ENCODE assay signal across 8 mouse cellular contexts in genomic region chr2:167690962-167691311, GRCm38 (mm10). TPM values are rescaled to one million over a fixed set of nuclear protein-coding genes. Genes with fewer than 3 reads are reported as not detected.
A peak's percentile ranks its signal among the peaks of the same experiment; 100 is the strongest.
DNase-seq lines count a peak whose midpoint lies in the region; ATAC-seq and TF ChIP-seq lines count a peak whose summit lies in the region.

No protein-coding gene starts in this region.

- no peak for TF ChIP-seq CTCF in kidney, adult 2 months (conservative IDR thresholded peaks at IDR 0.05; ENCODE audit: insufficient read depth, insufficient read length, low read depth, low read length)
- TF ChIP-seq CTCF in heart, adult 2 months (IDR thresholded peaks at IDR 0.05) = no peak

- H3K79me2 ChIP-seq in heart, adult 2 months (replicated peaks; ENCODE audit: control insufficient read depth, insufficient read depth, low read length) = no peaks in the 10 kb centered on the region

- H3K9me3 ChIP-seq in limb, embryonic 14.5 days (ENCODE audit: control insufficient read depth, low read length) = no peaks in the 10 kb centered on the region
- no peaks in the 10 kb centered on the region for H3K9me3 ChIP-seq in stomach, embryonic 16.5 days (replicated peaks; ENCODE audit: control insufficient read depth, low read length)
- no peaks in the 10 kb centered on the region for H3K9me3 ChIP-seq in midbrain, embryonic 16.5 days (replicated peaks; ENCODE audit: control insufficient read depth, low read length, poor library complexity, severe bottlenecking)

- H3K27me3 ChIP-seq in kidney, adult 2 months (replicated peaks; ENCODE audit: control insufficient read depth, insufficient read depth, low read length) = no peaks in the 10 kb centered on the region
- no peaks in the 10 kb centered on the region for H3K27me3 ChIP-seq in heart, adult 2 months (ENCODE audit: control insufficient read depth, insufficient read depth, low read length)
- H3K27me3 ChIP-seq in limb, embryonic 14.5 days (ENCODE audit: control insufficient read depth, insufficient read depth, low read length) = peaks cover 23% of the 10 kb centered on the region
- no peaks in the 10 kb centered on the region for H3K27me3 ChIP-seq in stomach, embryonic 16.5 days (ENCODE audit: control insufficient read depth, insufficient read depth, low read length)
- peaks cover 41% of the 10 kb centered on the region for H3K27me3 ChIP-seq in midbrain, embryonic 16.5 days (ENCODE audit: control insufficient read depth, insufficient read depth, low read depth, low read length)

- no peaks in the 10 kb centered on the region for H3K36me3 ChIP-seq in kidney, adult 2 months (ENCODE audit: control insufficient read depth, insufficient read depth, low read length)
- H3K36me3 ChIP-seq in heart, adult 2 months (ENCODE audit: control insufficient read depth, insufficient read depth, low read length) = no peaks in the 10 kb centered on the region
- H3K36me3 ChIP-seq in limb, embryonic 14.5 days (ENCODE audit: control insufficient read depth, insufficient read depth, low read length) = no peaks in the 10 kb centered on the region
- no peaks in the 10 kb centered on the region for H3K36me3 ChIP-seq in stomach, embryonic 16.5 days (ENCODE audit: control insufficient read depth, insufficient read depth, low read length)
- H3K36me3 ChIP-seq in midbrain, embryonic 16.5 days (ENCODE audit: control insufficient read depth, insufficient read depth, low read length) = no peaks in the 10 kb centered on the region

- H3K4me2 ChIP-seq in limb, embryonic 14.5 days (replicated peaks; ENCODE audit: low read depth, low read length, severe bottlenecking) = peak overlapping the region; percentile 33; the same call in 1 of the 2 replicates
- peak overlapping the region; percentile 90 for H3K4me2 ChIP-seq in stomach, embryonic 16.5 days (ENCODE audit: low read depth, low read length)
- no peak overlapping the region; the same call in 1 of the 2 replicates for H3K4me2 ChIP-seq in midbrain, embryonic 16.5 days (ENCODE audit: low read length)

- no peak for ATAC-seq in limb, embryonic 14.5 days (ENCODE audit: low FRiP score, low read depth)
- ATAC-seq in stomach, embryonic 16.5 days (ENCODE audit: insufficient read depth, low FRiP score) = no peak
- ATAC-seq in midbrain, embryonic 16.5 days = no peak

- peak; percentile 76; the same call in 1 of the 2 replicates for TF ChIP-seq EP300 in heart, adult 2 months (IDR thresholded peaks at IDR 0.05; ENCODE audit: insufficient read depth, low read depth, low read length)

- intact Hi-C loops in heart, adult 2 months (cut with DNase I) = loop anchor here (2.0 to 5.0 kb wide), 2 partner anchors 86 to 156 kb away; no protein-coding TSS in a partner anchor

- TF ChIP-seq POLR2A in kidney, adult 2 months (IDR thresholded peaks at IDR 0.05; ENCODE audit: low read depth, low read length) = no peak
- TF ChIP-seq POLR2A in heart, adult 2 months (IDR thresholded peaks at IDR 0.05; ENCODE audit: insufficient read depth, low read depth, low read length) = peak; percentile 71
- TF ChIP-seq POLR2A in limb, embryonic 14.5 days (IDR thresholded peaks at IDR 0.05; ENCODE audit: borderline replicate concordance, extremely low read depth, insufficient read depth, insufficient read length) = no peak

- peak overlapping the region; percentile 19 for H3K27ac ChIP-seq in kidney, adult 2 months (ENCODE audit: insufficient read depth, low read depth, low read length)
- peak overlapping the region; percentile 91 for H3K27ac ChIP-seq in heart, adult 2 months
- H3K27ac ChIP-seq in limb, embryonic 14.5 days (replicated peaks; ENCODE audit: low read depth, low read length) = no peak overlapping the region
- H3K27ac ChIP-seq in stomach, embryonic 16.5 days (ENCODE audit: low read length) = peak overlapping the region; percentile 38; the same call in 1 of the 2 replicates
- no peak overlapping the region for H3K27ac ChIP-seq in midbrain, embryonic 16.5 days (ENCODE audit: low read length)

- H3K4me3 ChIP-seq in kidney, adult 2 months (ENCODE audit: insufficient read depth, low read depth, low read length) = peak overlapping the region; percentile 53
- peak overlapping the region; percentile 79 for H3K4me3 ChIP-seq in heart, adult 2 months
- no peak overlapping the region for H3K4me3 ChIP-seq in limb, embryonic 14.5 days (replicated peaks; ENCODE audit: low read length)
- peak overlapping the region; percentile 80 for H3K4me3 ChIP-seq in stomach, embryonic 16.5 days (replicated peaks; ENCODE audit: low read length)
- no peak overlapping the region for H3K4me3 ChIP-seq in midbrain, embryonic 16.5 days (ENCODE audit: low read depth, low read length)

- 48% methylated on average over 12 of the region's 12 CpGs for WGBS in kidney, adult 2 months
- WGBS in heart, adult 2 months = 41% methylated on average over 12 of the region's 12 CpGs
- WGBS in limb, embryonic 14.5 days = 78% methylated on average over 12 of the region's 12 CpGs
- WGBS in stomach, embryonic 16.5 days = 69% methylated on average over 12 of the region's 12 CpGs
- WGBS in midbrain, embryonic 16.5 days = 87% methylated on average over 12 of the region's 12 CpGs

- H3K4me1 ChIP-seq in kidney, adult 2 months (ENCODE audit: control insufficient read depth, insufficient read depth, low read length) = peaks cover 9% of the 10 kb centered on the region; the same call in 1 of the 2 replicates
- H3K4me1 ChIP-seq in heart, adult 2 months (ENCODE audit: control insufficient read depth, insufficient read depth, low read length) = peaks cover 9% of the 10 kb centered on the region
- peaks cover 7% of the 10 kb centered on the region; the same call in 1 of the 2 replicates for H3K4me1 ChIP-seq in limb, embryonic 14.5 days (ENCODE audit: control insufficient read depth, insufficient read depth, low read length)
- H3K4me1 ChIP-seq in stomach, embryonic 16.5 days (ENCODE audit: control insufficient read depth, insufficient read depth, low read length) = peaks cover 22% of the 10 kb centered on the region
- H3K4me1 ChIP-seq in midbrain, embryonic 16.5 days (ENCODE audit: control insufficient read depth, insufficient read depth, low read length) = peaks cover 11% of the 10 kb centered on the region

- DNase-seq in kidney, adult 2 months = peak; percentile 78
- DNase-seq in kidney, adult 11 months = no peak
- peak; percentile 64 for DNase-seq in NIH3T3 (ENCODE audit: low read depth)
- DNase-seq in heart, adult 2 months = peak in 1 of 2 experiments; percentile 81
- DNase-seq in limb, embryonic 14.5 days (ENCODE audit: low spot score) = no peak
- no peak for DNase-seq in frontal cortex, postnatal 14 days (ENCODE audit: low spot score in 2 of 2)

- H3K9ac ChIP-seq in heart, adult 2 months (ENCODE audit: low read depth, low read length) = peak overlapping the region; percentile 84
- no peak overlapping the region for H3K9ac ChIP-seq in limb, embryonic 14.5 days (ENCODE audit: low read depth, low read length, severe bottlenecking)
- H3K9ac ChIP-seq in stomach, embryonic 16.5 days (ENCODE audit: low read length) = peak overlapping the region; percentile 75
- H3K9ac ChIP-seq in midbrain, embryonic 16.5 days (ENCODE audit: low read depth, low read length) = no peak overlapping the region

RNA-seq across cellular contexts. Expression of gene Tmem189, which starts 1.3 kb away (rescaled TPM):
- polyA plus RNA-seq in kidney, adult 2 months (2012; rRNA removed) = 288 and 414 TPM in 2 replicates
- 10 to 100 TPM; 23.0 to 26.4 TPM for total RNA-seq in heart, adult 2 months (2021)
- 53.2 and 58.4 TPM in 2 replicates for polyA plus RNA-seq in heart, adult 2 months (2012; rRNA removed)
- polyA plus RNA-seq in limb, embryonic 14.5 days (2012; rRNA removed) = 58.9 and 76.0 TPM in 2 replicates
- polyA plus RNA-seq in limb, embryonic 14.5 days (2014; fragmentation: Nextera tagmentation; extraction: Ambion mirVana) = 37.2 and 39.3 TPM in 2 replicates
- polyA plus RNA-seq in stomach, embryonic 16.5 days (2015; fragmentation: Nextera tagmentation; extraction: Ambion mirVana) = 35.7 and 36.8 TPM in 2 replicates
- 29.7 and 30.3 TPM in 2 replicates for polyA plus RNA-seq in midbrain, embryonic 16.5 days (2015; fragmentation: Nextera tagmentation; extraction: Ambion mirVana)

RNA-seq across cellular contexts. Expression of gene Cebpb, which starts 2.2 kb away (rescaled TPM):
- 45.3 and 70.3 TPM in 2 replicates for polyA plus RNA-seq in kidney, adult 2 months (2012; rRNA removed)
- total RNA-seq in heart, adult 2 months (2021) = 100 to 1,000 TPM in 1 of 2 experiments, 10 to 100 TPM in 1; 88.1 to 133 TPM
- 30.3 and 77.8 TPM in 2 replicates for polyA plus RNA-seq in heart, adult 2 months (2012; rRNA removed)
- 29.7 and 36.0 TPM in 2 replicates for polyA plus RNA-seq in limb, embryonic 14.5 days (2012; rRNA removed)
- polyA plus RNA-seq in limb, embryonic 14.5 days (2014; fragmentation: Nextera tagmentation; extraction: Ambion mirVana) = 20.6 and 27.4 TPM in 2 replicates
- polyA plus RNA-seq in stomach, embryonic 16.5 days (2015; fragmentation: Nextera tagmentation; extraction: Ambion mirVana) = 0.69 and 0.92 TPM in 2 replicates
- 0.37 and 0.60 TPM in 2 replicates for polyA plus RNA-seq in midbrain, embryonic 16.5 days (2015; fragmentation: Nextera tagmentation; extraction: Ambion mirVana)

RNA-seq across cellular contexts. Expression of gene Gm20431, which starts 29.6 kb away (rescaled TPM):
- polyA plus RNA-seq in kidney, adult 2 months (2012; rRNA removed) = 30.7 and 31.8 TPM in 2 replicates
- total RNA-seq in heart, adult 2 months (2021) = 10 to 100 TPM; 15.6 to 21.0 TPM
- 9.7 and 16.5 TPM in 2 replicates for polyA plus RNA-seq in heart, adult 2 months (2012; rRNA removed)
- 6.1 and 11.0 TPM in 2 replicates for polyA plus RNA-seq in limb, embryonic 14.5 days (2012; rRNA removed)
- 7.5 and 16.3 TPM in 2 replicates for polyA plus RNA-seq in limb, embryonic 14.5 days (2014; fragmentation: Nextera tagmentation; extraction: Ambion mirVana)
- 9.2 TPM in 1 of 2 replicates, not detected in the other for polyA plus RNA-seq in stomach, embryonic 16.5 days (2015; fragmentation: Nextera tagmentation; extraction: Ambion mirVana)
- 7.7 and 9.2 TPM in 2 replicates for polyA plus RNA-seq in midbrain, embryonic 16.5 days (2015; fragmentation: Nextera tagmentation; extraction: Ambion mirVana)

RNA-seq across cellular contexts. Expression of gene Ube2v1, which starts 59.0 kb away (rescaled TPM):
- polyA plus RNA-seq in kidney, adult 2 months (2012; rRNA removed) = 108 and 114 TPM in 2 replicates
- total RNA-seq in heart, adult 2 months (2021) = 100 to 1,000 TPM; 118 to 121 TPM
- polyA plus RNA-seq in heart, adult 2 months (2012; rRNA removed) = 98.1 and 101 TPM in 2 replicates
- polyA plus RNA-seq in limb, embryonic 14.5 days (2012; rRNA removed) = 137 and 158 TPM in 2 replicates
- 269 and 270 TPM in 2 replicates for polyA plus RNA-seq in limb, embryonic 14.5 days (2014; fragmentation: Nextera tagmentation; extraction: Ambion mirVana)
- polyA plus RNA-seq in stomach, embryonic 16.5 days (2015; fragmentation: Nextera tagmentation; extraction: Ambion mirVana) = 267 and 298 TPM in 2 replicates
- polyA plus RNA-seq in midbrain, embryonic 16.5 days (2015; fragmentation: Nextera tagmentation; extraction: Ambion mirVana) = 321 and 344 TPM in 2 replicates

Comparison
In these comparisons a context has a peak if more than half of its experiments do, and no peak if none do; other contexts are left out.
1. DNase-seq: peak in kidney, adult 2 months (single experiment) and NIH3T3 (single experiment); none in kidney, adult 11 months (single experiment), limb, embryonic 14.5 days (single experiment) and frontal cortex, postnatal 14 days (0 of 2).
2. H3K27ac ChIP-seq: peak in kidney, adult 2 months (single experiment), heart, adult 2 months (single experiment) and stomach, embryonic 16.5 days (single experiment); none in limb, embryonic 14.5 days (single experiment) and midbrain, embryonic 16.5 days (single experiment).
3. H3K4me3 ChIP-seq: peak in kidney, adult 2 months (single experiment), heart, adult 2 months (single experiment) and stomach, embryonic 16.5 days (single experiment); none in limb, embryonic 14.5 days (single experiment) and midbrain, embryonic 16.5 days (single experiment).
4. H3K9ac ChIP-seq: peak in heart, adult 2 months (single experiment) and stomach, embryonic 16.5 days (single experiment); none in limb, embryonic 14.5 days (single experiment) and midbrain, embryonic 16.5 days (single experiment).
5. RNA of gene Cebpb, which starts 2.2 kb away (polyA plus RNA-seq): 30.3 to 77.8 TPM in heart, adult 2 months, 45.3 to 70.3 TPM in kidney, adult 2 months and 20.6 to 36.0 TPM in limb, embryonic 14.5 days; 0.69 to 0.92 TPM in stomach, embryonic 16.5 days and 0.37 to 0.60 TPM in midbrain, embryonic 16.5 days; every median in the first group is over 10 times any median in the second.